In genomic region chr7:100993166-100993565, GRCm38 (mm10) we compare ENCODE assay signal across 12 mouse cellular contexts. TPM values are rescaled to one million over a fixed set of nuclear protein-coding genes. Genes with fewer than 3 reads are reported as not detected.
DNase-seq lines count a peak whose midpoint lies in the region; ATAC-seq and TF ChIP-seq lines count a peak whose summit lies in the region.
"Had no signal": no experiment of that assay in that cellular context is flagged by ENCODE, and none has a peak within 500 bp of the region (broad histone marks: within the 10 kb centered on the region; RNA-seq: fewer than 3 reads in every experiment).

No protein-coding gene starts in this region.

- TF ChIP-seq CTCF in lung, postnatal 0 days (IDR thresholded peaks at IDR 0.05): no peak
- TF ChIP-seq CTCF in thymus, adult 2 months (IDR thresholded peaks at IDR 0.05; ENCODE audit: borderline replicate concordance, control insufficient read depth, extremely low read depth, insufficient read depth, low read length, poor library complexity): no peak

- no peak overlapping the region for H3K4me2 ChIP-seq in heart, embryonic 12.5 days
- H3K4me2 ChIP-seq in lung, postnatal 0 days (replicated peaks; ENCODE audit: low read depth, low read length): no peak overlapping the region
- H3K4me2 ChIP-seq: forebrain, embryonic 12.5 days; liver, embryonic 12.5 days had no signal

- TF ChIP-seq EP300 in lung, postnatal 0 days (IDR thresholded peaks at IDR 0.05): peak; percentile 88

- no peaks in the 10 kb centered on the region for H3K36me3 ChIP-seq in heart, embryonic 12.5 days
- no peaks in the 10 kb centered on the region for H3K36me3 ChIP-seq in lung, postnatal 0 days (ENCODE audit: insufficient read depth, low read length)
- H3K36me3 ChIP-seq in thymus, adult 2 months (ENCODE audit: control insufficient read depth, insufficient read depth, low read length): no peaks in the 10 kb centered on the region
- H3K36me3 ChIP-seq: forebrain, embryonic 12.5 days; liver, embryonic 12.5 days had no signal

- no peak overlapping the region for H3K4me3 ChIP-seq in heart, embryonic 12.5 days
- no peak overlapping the region for H3K4me3 ChIP-seq in lung, postnatal 0 days (ENCODE audit: low read depth, low read length)
- no peak overlapping the region for H3K4me3 ChIP-seq in thymus, adult 2 months (ENCODE audit: control insufficient read depth, insufficient read depth, low read length)
- H3K4me3 ChIP-seq: forebrain, embryonic 12.5 days; liver, embryonic 12.5 days had no signal

- no peaks in the 10 kb centered on the region for H3K9me3 ChIP-seq in heart, embryonic 12.5 days (replicated peaks)
- H3K9me3 ChIP-seq in lung, postnatal 0 days (ENCODE audit: low read length): no peaks in the 10 kb centered on the region
- H3K9me3 ChIP-seq: forebrain, embryonic 12.5 days; liver, embryonic 12.5 days had no signal

- peak; percentile 86 for DNase-seq in gastrocnemius, adult 18-20 months (ENCODE audit: low spot score)
- no peak for DNase-seq in gastrocnemius, postnatal 4 days (ENCODE audit: low spot score in 2 of 2)
- peak; percentile 33 for DNase-seq in adipocyte (ENCODE audit: low spot score)
- DNase-seq in lung, postnatal 0 days (ENCODE audit: low spot score): peak; percentile 72
- no peak for DNase-seq in thymus, adult 2 months
- DNase-seq in ovary, adult 18-20 months (ENCODE audit: low spot score): no peak
- DNase-seq in frontal cortex, postnatal 14 days (ENCODE audit: low spot score in 2 of 2): no peak
- DNase-seq: B cell, adult 2 months had no signal

- ATAC-seq in heart, embryonic 12.5 days (ENCODE audit: insufficient number of reproducible peaks, low FRiP score): no peak
- ATAC-seq in lung, postnatal 0 days: peak; percentile 76
- ATAC-seq: liver, embryonic 12.5 days had no signal

- H3K4me1 ChIP-seq in heart, embryonic 12.5 days (replicated peaks): peaks cover 23% of the 10 kb centered on the region
- no peaks in the 10 kb centered on the region for H3K4me1 ChIP-seq in lung, postnatal 0 days (ENCODE audit: insufficient read depth, low read depth, low read length)
- H3K4me1 ChIP-seq in thymus, adult 2 months (replicated peaks; ENCODE audit: control insufficient read depth, insufficient read depth, low read length): peaks cover 2% of the 10 kb centered on the region; the same call in 1 of the 2 replicates

- H3K27ac ChIP-seq in heart, embryonic 12.5 days (ENCODE audit: poor library complexity, severe bottlenecking): peak overlapping the region; percentile 32; the same call in 1 of the 2 replicates
- H3K27ac ChIP-seq in lung, postnatal 0 days (ENCODE audit: low read length): peak overlapping the region; percentile 65
- no peak overlapping the region for H3K27ac ChIP-seq in thymus, adult 2 months (ENCODE audit: control insufficient read depth, insufficient read depth, low read length)
- H3K27ac ChIP-seq: forebrain, embryonic 12.5 days; liver, embryonic 12.5 days had no signal

- 61% methylated on average over 4 of the region's 4 CpGs for WGBS in heart, embryonic 12.5 days
- WGBS in lung, postnatal 0 days: 58% methylated on average over 4 of the region's 4 CpGs
- 97% methylated on average over 4 of the region's 4 CpGs for WGBS in thymus, adult 2 months

- TF ChIP-seq POLR2A in thymus, adult 2 months (IDR thresholded peaks at IDR 0.05; ENCODE audit: control insufficient read depth, extremely low read depth, insufficient read depth, low read length, poor library complexity): no peak

- H3K9ac ChIP-seq in heart, embryonic 12.5 days: no peak overlapping the region
- H3K9ac ChIP-seq in lung, postnatal 0 days (replicated peaks; ENCODE audit: low read depth): no peak overlapping the region
- H3K9ac ChIP-seq: forebrain, embryonic 12.5 days; liver, embryonic 12.5 days had no signal

- H3K27me3 ChIP-seq in heart, embryonic 12.5 days (replicated peaks): no peaks in the 10 kb centered on the region
- no peaks in the 10 kb centered on the region for H3K27me3 ChIP-seq in lung, postnatal 0 days (replicated peaks; ENCODE audit: insufficient read depth, low read length)
- H3K27me3 ChIP-seq in thymus, adult 2 months (ENCODE audit: control insufficient read depth, insufficient read depth, low read length): no peaks in the 10 kb centered on the region
- H3K27me3 ChIP-seq: forebrain, embryonic 12.5 days; liver, embryonic 12.5 days had no signal

RNA-seq across cellular contexts. Expression of gene P2ry6, which starts 18.7 kb away (rescaled TPM):
- total RNA-seq in gastrocnemius, adult 18-20 months (2021): under 1 TPM; 0.59 to 0.90 TPM
- 1 to 10 TPM; 5.8 to 7.4 TPM for total RNA-seq in gastrocnemius, postnatal 4 days (2021)
- 2.3 and 2.6 TPM in 2 replicates for polyA plus RNA-seq in heart, embryonic 12.5 days (2016; fragmentation: Nextera tagmentation; extraction: Ambion mirVana)
- polyA plus RNA-seq in lung, postnatal 0 days (2015; fragmentation: Nextera tagmentation; extraction: Ambion mirVana): 9.9 and 11.2 TPM in 2 replicates
- polyA plus RNA-seq in thymus, adult 2 months (2012; rRNA removed): 27.1 and 36.0 TPM in 2 replicates
- total RNA-seq: MEL had no signal

RNA-seq across cellular contexts. Expression of gene P2ry2, which starts 19.5 kb away (rescaled TPM):
- total RNA-seq in gastrocnemius, adult 18-20 months (2021): 10 to 100 TPM; 30.7 to 32.7 TPM
- 10 to 100 TPM; 30.8 to 33.2 TPM for total RNA-seq in gastrocnemius, postnatal 4 days (2021)
- polyA plus RNA-seq in heart, embryonic 12.5 days (2016; fragmentation: Nextera tagmentation; extraction: Ambion mirVana): 1.1 and 1.2 TPM in 2 replicates
- polyA plus RNA-seq in lung, postnatal 0 days (2015; fragmentation: Nextera tagmentation; extraction: Ambion mirVana): 11.5 and 11.6 TPM in 2 replicates
- 4.3 and 5.3 TPM in 2 replicates for polyA plus RNA-seq in thymus, adult 2 months (2012; rRNA removed)

Comparison
In these comparisons a context has a peak if more than half of its experiments do, and no peak if none do; other contexts are left out.
1. DNase-seq: peak in gastrocnemius, adult 18-20 months (single experiment), adipocyte (single experiment) and lung, postnatal 0 days (single experiment); none in gastrocnemius, postnatal 4 days (0 of 2), thymus, adult 2 months (single experiment), ovary, adult 18-20 months (single experiment) and frontal cortex, postnatal 14 days (0 of 2).